Mouse (Mus musculus) kidney, adult 2 months (tissue): ENCODE measurements around the gene Lrrc42. TPM values are rescaled to one million over a fixed set of nuclear protein-coding genes. Genes with fewer than 3 reads are reported as not detected.

ENCODE experiments used
- DNase-seq: peaks from one replicate; pipeline ENCODE4 v3.0.0; 2021
- H3K27ac ChIP-seq: fragments of 200-500 bp; 2 replicates; pipeline ENCODE4 v1.5.1; 2012; ENCODE audit warnings: low read depth, low read length, control low read depth, inconsistent platforms; ENCODE audit not compliant: insufficient read depth
- H3K27me3 ChIP-seq: fragments of 200-500 bp; replicated peaks from 2 replicates; pipeline ENCODE4 v1.6.1; 2012; ENCODE audit warnings: mild to moderate bottlenecking, moderate library complexity, low read length, inconsistent platforms; ENCODE audit not compliant: control insufficient read depth, insufficient read depth
- H3K36me3 ChIP-seq: fragments of 200-500 bp; 2 replicates; pipeline ENCODE4 v1.6.1; 2012; ENCODE audit warnings: mild to moderate bottlenecking, moderate library complexity, low read length, inconsistent platforms; ENCODE audit not compliant: control insufficient read depth, insufficient read depth
- H3K4me1 ChIP-seq: fragments of 200-500 bp; 2 replicates; pipeline ENCODE4 v1.6.1; 2011; ENCODE audit warnings: low read length; ENCODE audit not compliant: control insufficient read depth, insufficient read depth
- H3K4me3 ChIP-seq: fragments of 200-500 bp; 2 replicates; pipeline ENCODE4 v1.5.1; 2011; ENCODE audit warnings: mild to moderate bottlenecking, low read depth, low read length, control low read depth; ENCODE audit not compliant: insufficient read depth
- CTCF ChIP-seq: fragments of 200-500 bp; conservative IDR thresholded peaks from 2 replicates; pipeline ENCODE4 v1.5.1; 2011; ENCODE audit warnings: low read depth, mild to moderate bottlenecking, control low read depth, low read length, moderate library complexity, mixed read lengths; ENCODE audit not compliant: insufficient read depth, insufficient read length
- POLR2A ChIP-seq: fragments of 200-500 bp; IDR thresholded peaks from one replicate; pipeline ENCODE4 v1.6.1; 2011; ENCODE audit warnings: low read depth, low read length, control low read depth
- WGBS: fragments of 180-500 bp; shearing (Covaris S2); methylation state at CpG from one replicate; pipeline ENCODE4 v1.1.7; 2018; 5-methylcytosine and 5-hydroxymethylcytosine counted together
- polyA plus RNA-seq: library from polyadenylated mRNA; depleted of rRNA; stranded (reverse); fragments of >200 nt; gene quantifications from 2 replicates; pipeline ENCODE4 v1.2.3, GENCODE M21; 2012; rRNA removed

Lrrc42 gene
- 10.5 and 11.7 TPM in 2 replicates for polyA plus RNA-seq

DNA sequence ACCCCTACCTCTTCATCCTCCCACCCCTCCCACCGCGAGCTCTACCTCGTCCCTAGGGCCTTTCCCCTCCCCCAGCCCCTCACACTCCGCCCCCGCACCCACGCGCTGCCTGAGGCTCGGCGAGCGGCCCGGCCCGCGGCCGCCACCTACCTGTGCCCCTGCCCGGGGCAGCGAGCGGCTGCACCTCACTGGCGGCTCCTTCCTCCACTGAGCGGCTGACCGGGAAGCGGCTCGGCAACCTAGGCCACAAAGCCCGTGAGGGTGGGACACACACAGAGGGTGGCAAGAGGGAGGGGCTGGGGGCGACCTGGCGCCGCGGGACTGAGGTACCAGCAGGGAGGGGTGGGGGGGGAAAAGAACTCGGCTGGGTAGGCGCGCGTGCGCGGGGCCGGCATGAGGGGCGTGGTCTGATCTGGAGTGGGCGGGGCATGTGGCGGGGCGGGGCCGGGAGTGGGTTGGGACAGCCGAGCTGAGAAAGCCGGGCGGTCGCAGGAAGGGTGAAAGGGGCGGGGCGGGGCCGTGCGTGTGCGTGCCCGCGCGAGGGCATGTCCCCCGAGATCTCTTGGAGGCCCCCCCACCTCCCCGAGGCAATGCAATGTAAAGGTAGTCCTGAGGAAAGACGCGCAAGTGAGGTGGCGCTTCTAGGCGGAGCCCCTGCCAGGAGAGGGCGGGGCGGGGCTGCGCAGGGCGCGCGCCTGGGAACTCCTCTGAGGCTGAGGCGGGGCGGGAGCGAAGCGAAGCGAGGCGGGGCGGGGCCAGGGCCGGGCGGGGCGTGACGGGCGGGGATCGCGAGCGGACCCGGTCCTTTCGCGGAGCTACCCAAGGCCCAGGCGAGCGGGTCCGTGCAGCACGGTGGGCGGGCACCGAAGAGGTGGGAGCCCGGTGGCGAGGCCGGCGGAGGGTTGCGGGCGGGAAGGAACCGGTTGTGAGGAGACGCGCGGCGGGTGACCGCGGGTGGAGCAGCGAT lies at the start of gene Lrrc42, which contains the start of gene Hspb11:
Gene Lrrc42, minus strand, starts transcription at position 408 of the 967 bp plus-strand sequence.
Gene Hspb11, plus strand, starts transcription at position 469 of the 967 bp plus-strand sequence.
- no peaks in the 10 kb centered on the region for H3K36me3 ChIP-seq
- peak within 1 kb of the TSS; percentile 75 for H3K27ac ChIP-seq
- peak; percentile 98 for DNase-seq
- peak within 1 kb of the TSS; percentile 98 for H3K4me3 ChIP-seq
- TF ChIP-seq POLR2A (no peak), CTCF (0 out of 2 replicates have a peak, but pooled peaks have one; percentile 11)
- H3K4me1 ChIP-seq, result peaks cover 16% of the 10 kb centered on the region
- 1% methylated on average over 99 of the region's 101 CpGs for WGBS
- no peaks in the 10 kb centered on the region for H3K27me3 ChIP-seq

DNA sequence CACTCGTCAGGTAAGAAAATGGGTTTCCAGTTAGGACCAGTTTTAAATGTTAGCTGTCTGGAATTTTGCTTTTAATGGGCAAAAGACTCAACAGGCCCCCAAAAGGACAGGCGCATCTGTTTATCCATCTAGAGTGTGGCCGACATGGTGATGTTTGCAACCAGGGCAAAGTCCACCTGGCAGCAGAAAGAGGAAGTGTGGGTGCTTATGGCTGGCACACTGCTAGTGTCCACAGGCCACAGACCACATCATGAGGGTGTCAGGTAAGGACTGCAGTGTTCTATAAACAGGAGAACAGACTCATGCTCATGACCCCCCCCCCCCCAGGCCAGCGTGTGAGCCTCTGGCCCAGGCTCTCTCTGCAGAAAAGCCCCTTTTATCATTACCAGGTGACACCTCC lies 49.5 kb upstream of the Lrrc42 start:
- peak; percentile 84 for DNase-seq
- peaks cover 12% of the 10 kb centered on the region for H3K4me1 ChIP-seq
- no peaks in the 10 kb centered on the region for H3K36me3 ChIP-seq
- H3K4me3 ChIP-seq, result no peak overlapping the region
- no peak for TF ChIP-seq CTCF
- TF ChIP-seq POLR2A, result no peak
- H3K27ac ChIP-seq, result peak overlapping the region; percentile 33; the same call in 1 of the 2 replicates
- 50% methylated on average over 4 of the region's 4 CpGs for WGBS
- no peaks in the 10 kb centered on the region for H3K27me3 ChIP-seq

GRCm38 (mm10) chr4:107302221-107302620 lies 48.9 kb upstream of the Lrrc42 start:
- Histone ChIP-seq H3K27ac (no peak overlapping the region; the same call in 1 of the 2 replicates), H3K27me3 (no peaks in the 10 kb centered on the region), H3K4me3 (no peak overlapping the region), H3K4me1 (peaks cover 13% of the 10 kb centered on the region), H3K36me3 (no peaks in the 10 kb centered on the region)
- WGBS, result 92% methylated on average over 9 of the region's 9 CpGs
- peak; percentile 38 for DNase-seq
- TF ChIP-seq POLR2A (no peak), CTCF (no peak)

DNA sequence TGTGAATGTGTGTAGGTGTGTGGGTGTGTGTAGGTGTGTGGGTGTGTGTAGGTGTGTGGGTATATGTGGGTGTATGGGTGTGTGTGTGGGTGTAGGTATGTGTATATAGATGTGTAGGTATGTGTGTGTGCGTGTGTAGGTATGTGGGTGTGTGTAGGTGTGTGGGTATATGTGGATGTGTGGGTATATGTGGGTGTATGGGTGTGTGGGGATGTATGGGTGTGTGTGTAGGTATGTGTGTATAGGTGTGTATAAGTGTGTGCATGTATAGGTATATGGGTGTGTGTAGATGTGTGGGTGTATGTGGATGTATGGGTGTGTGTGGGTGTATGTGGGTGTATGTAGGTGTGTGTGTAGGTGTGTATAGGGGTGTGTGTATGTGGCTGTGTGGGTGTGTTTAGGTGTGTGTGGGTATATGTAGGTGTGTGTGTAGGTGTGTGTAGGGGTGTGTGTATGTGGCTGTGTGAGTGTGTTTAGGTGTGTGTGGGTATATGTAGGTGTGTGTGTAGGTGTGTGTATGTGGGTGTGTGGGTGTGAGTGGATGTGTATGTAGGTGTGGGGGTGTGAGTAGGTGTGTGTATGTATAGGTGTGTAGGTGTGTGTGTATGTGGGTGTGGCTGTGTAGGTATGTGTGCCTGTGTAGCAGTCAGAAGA lies 47.7 kb upstream of the Lrrc42 start:
- H3K27ac ChIP-seq, result no peak overlapping the region
- peaks cover 13% of the 10 kb centered on the region for H3K4me1 ChIP-seq
- H3K36me3 ChIP-seq, result no peaks in the 10 kb centered on the region
- no peaks in the 10 kb centered on the region for H3K27me3 ChIP-seq
- H3K4me3 ChIP-seq, result no peak overlapping the region
- 94% methylated on average over 1 of the region's 1 CpGs for WGBS
- TF ChIP-seq CTCF (no peak), POLR2A (no peak)
- DNase-seq, result no peak

DNA sequence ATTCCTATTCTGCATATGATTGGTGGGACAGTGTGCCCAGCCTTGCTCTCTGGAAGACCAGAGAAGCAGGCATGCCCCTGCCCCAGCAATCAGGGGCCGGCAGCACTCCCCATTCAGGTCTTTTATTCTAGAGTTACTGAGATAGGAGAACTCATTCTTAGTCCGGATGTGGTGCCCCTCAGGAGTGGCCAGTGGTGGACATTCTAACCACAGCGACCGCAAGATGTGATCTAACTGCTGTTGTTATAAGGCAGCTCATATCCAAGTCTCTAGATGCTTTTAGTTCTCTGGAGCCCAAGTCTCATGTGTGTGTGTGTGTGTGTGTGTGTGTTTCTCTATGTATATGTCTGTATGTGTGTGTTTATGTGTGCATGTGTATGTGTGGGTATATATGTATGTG lies 47.0 kb upstream of the Lrrc42 start:
- WGBS, result 71% methylated on average over 4 of the region's 4 CpGs
- no peak overlapping the region for H3K4me3 ChIP-seq
- peaks cover 13% of the 10 kb centered on the region for H3K4me1 ChIP-seq
- H3K27me3 ChIP-seq, result no peaks in the 10 kb centered on the region
- no peak for TF ChIP-seq POLR2A
- TF ChIP-seq CTCF, result no peak
- H3K27ac ChIP-seq, result peak overlapping the region; percentile 22; the same call in 1 of the 2 replicates
- no peaks in the 10 kb centered on the region for H3K36me3 ChIP-seq
- DNase-seq, result no peak

DNA sequence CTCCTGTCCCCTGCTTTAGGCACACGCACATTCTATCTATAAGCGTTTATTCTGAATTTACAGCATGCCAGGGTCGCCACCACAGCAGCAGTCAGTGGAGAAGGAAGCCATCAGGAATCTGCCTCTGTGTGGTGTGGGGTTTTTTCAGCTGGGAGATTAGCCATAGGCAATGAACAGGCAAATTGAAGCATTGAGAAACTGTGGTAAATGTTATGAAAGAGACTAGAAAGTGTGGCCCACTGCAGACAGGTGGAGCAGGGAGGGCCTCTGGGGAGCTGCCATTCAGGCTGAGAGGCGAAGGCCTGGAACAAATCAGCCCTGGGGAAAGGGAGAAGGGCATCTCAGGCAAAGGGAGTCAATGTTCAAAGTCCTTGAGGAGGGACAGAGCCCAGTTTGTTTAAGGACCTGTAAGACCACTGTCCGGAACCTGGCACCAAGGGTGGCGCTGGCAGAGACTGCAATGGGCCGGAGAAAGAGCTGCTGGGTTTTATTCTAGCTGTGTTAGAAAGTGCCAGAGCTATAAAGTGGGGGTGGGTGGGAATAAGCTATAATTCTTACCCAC lies 46.5 kb upstream of the Lrrc42 start:
- Histone ChIP-seq H3K4me3 (no peak overlapping the region), H3K36me3 (no peaks in the 10 kb centered on the region), H3K27ac (peak overlapping the region; percentile 32; the same call in 1 of the 2 replicates), H3K27me3 (no peaks in the 10 kb centered on the region), H3K4me1 (peaks cover 13% of the 10 kb centered on the region)
- WGBS, result 76% methylated on average over 7 of the region's 7 CpGs
- no peak for TF ChIP-seq CTCF
- TF ChIP-seq POLR2A, result no peak
- peak; percentile 86 for DNase-seq
